Mouse (Mus musculus): ENCODE results near the gene Olfr1416.

Gene Olfr1416

GRCm38 (mm10) chr1:92432098-92432497, 52.8 kb downstream of the Olfr1416 start:
- no peak for DNase-seq (ENCODE audit: low spot score)

GRCm38 (mm10) chr1:92431420-92431819, 53.5 kb downstream of the Olfr1416 start:
- no peak for DNase-seq (ENCODE audit: low spot score)

- no peak for DNase-seq (ENCODE audit: low spot score)
These were observed 53.9 kb downstream of the Olfr1416 start for GRCm38 (mm10) chr1:92430991-92431390.

Data from testis, postnatal 10 days (tissue).